Mouse (Mus musculus) limb, embryonic 13.5 days (tissue): ENCODE results near the gene 1700020L24Rik. TPM values are rescaled to one million over a fixed set of nuclear protein-coding genes. Genes with fewer than 3 reads are reported as not detected.

Experiments
- ATAC-seq: fragments of 200-750 bp; cut with Nextera tagmentation; 2 replicates; pipeline ENCODE4 v1.8.0; 2017; ENCODE audit warnings: low read depth, moderate number of reproducible peaks, moderate TSS enrichment; ENCODE audit not compliant: low FRiP score
- H3K27ac ChIP-seq: fragments of 300-500 bp; sonication (generic); 2 replicates; pipeline ENCODE4 v1.5.1; 2015; ENCODE audit warnings: inconsistent platforms, mild to moderate bottlenecking, moderate library complexity
- H3K27me3 ChIP-seq: fragments of 300-500 bp; sonication (generic); 2 replicates; pipeline ENCODE4 v1.6.1; 2015; ENCODE audit warnings: mild to moderate bottlenecking, inconsistent platforms
- H3K36me3 ChIP-seq: fragments of 300-500 bp; sonication (generic); 2 replicates; pipeline ENCODE4 v1.6.1; 2015; ENCODE audit warnings: inconsistent platforms, mild to moderate bottlenecking, moderate library complexity
- H3K4me1 ChIP-seq: fragments of 300-500 bp; sonication (generic); 2 replicates; pipeline ENCODE4 v1.6.1; 2015; ENCODE audit warnings: inconsistent platforms
- H3K4me2 ChIP-seq: fragments of 300-500 bp; sonication (generic); replicated peaks from 2 replicates; pipeline ENCODE4 v1.6.1; 2015; ENCODE audit warnings: inconsistent platforms, mild to moderate bottlenecking, moderate library complexity
- H3K4me3 ChIP-seq: fragments of 300-500 bp; sonication (generic); 2 replicates; pipeline ENCODE4 v1.5.1; 2015; ENCODE audit warnings: moderate library complexity, mild to moderate bottlenecking, inconsistent platforms
- H3K9ac ChIP-seq: fragments of 300-500 bp; sonication (generic); 2 replicates; pipeline ENCODE4 v1.6.1; 2015; ENCODE audit warnings: mild to moderate bottlenecking, inconsistent platforms
- H3K9me3 ChIP-seq: fragments of 300-500 bp; sonication (generic); 2 replicates; pipeline ENCODE4 v1.6.1; 2016; ENCODE audit warnings: inconsistent platforms
- WGBS: fragments of 180-500 bp; shearing (Covaris S2); methylation state at CpG from one replicate; pipeline ENCODE4 v1.1.7; 2015; 5-methylcytosine and 5-hydroxymethylcytosine counted together
- polyA plus RNA-seq: library from polyadenylated mRNA; unstranded; fragments of >200 nt; fragmentation: Nextera tagmentation; extraction: Ambion mirVana; gene quantifications from 2 replicates; pipeline ENCODE4 v1.2.1, GENCODE M21; 2015

Gene 1700020L24Rik
- 0.56 TPM in 1 of 2 replicates, not detected in the other for polyA plus RNA-seq

GRCm38 (mm10) chr11:83437377-83437776, at the start of gene 1700020L24Rik:
Gene 1700020L24Rik, plus strand, starts transcription at chr11:83437677.
- no peak for ATAC-seq
- Histone ChIP-seq H3K4me3 (no peak within 1 kb of the TSS), H3K9ac (no peak within 1 kb of the TSS), H3K4me1 (0 out of 2 replicates have a peak, but pooled peaks cover 4% of the 10 kb centered on the region), H3K4me2 (no peak within 1 kb of the TSS), H3K36me3 (no peaks in the 10 kb centered on the region), H3K27ac (no peak within 1 kb of the TSS), H3K27me3 (peaks cover 25% of the 10 kb centered on the region), H3K9me3 (no peaks in the 10 kb centered on the region)
- WGBS, result 88% methylated on average over 1 of the region's 1 CpGs

- Histone ChIP-seq H3K9ac (no peak overlapping the region), H3K27me3 (no peaks in the 10 kb centered on the region), H3K9me3 (no peaks in the 10 kb centered on the region), H3K4me3 (no peak overlapping the region), H3K36me3 (peaks cover 75% of the 10 kb centered on the region), H3K27ac (no peak overlapping the region), H3K4me1 (no peaks in the 10 kb centered on the region), H3K4me2 (no peak overlapping the region)
- ATAC-seq, result no peak
- WGBS, result 91% methylated on average over 4 of the region's 4 CpGs
Measured at GRCm38 (mm10) chr11:83393062-83393461, 44.4 kb upstream of the 1700020L24Rik start.

DNA sequence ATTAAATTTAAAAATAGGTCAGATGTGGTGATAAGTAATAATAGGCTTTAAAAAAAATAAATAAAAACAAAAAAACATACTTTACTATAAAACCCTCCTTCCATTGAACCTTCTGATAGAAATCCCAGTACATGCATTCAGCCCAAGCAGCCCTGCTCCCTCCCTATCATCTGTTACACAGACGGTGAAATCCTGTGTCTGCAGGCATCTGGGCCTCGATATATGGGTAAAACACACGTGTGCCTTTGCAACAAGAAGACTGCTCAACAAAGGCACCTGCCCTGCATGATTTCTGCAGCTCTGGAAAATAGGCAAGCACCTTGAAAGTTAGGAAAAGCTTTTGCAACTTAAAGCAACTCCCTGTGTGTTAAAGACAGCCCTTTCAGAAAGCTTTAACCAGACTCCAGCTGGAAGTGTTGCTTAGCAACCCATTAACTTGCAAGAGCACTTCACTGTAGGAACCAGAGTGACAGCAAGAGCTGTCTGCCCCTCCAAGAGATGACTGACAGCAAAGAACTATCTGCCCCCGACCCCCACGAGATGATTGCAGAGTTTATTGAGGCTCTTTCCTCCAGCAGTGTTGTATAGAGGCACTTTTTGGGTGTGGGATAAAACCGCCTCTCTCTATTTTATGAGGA, 42.6 kb upstream of the 1700020L24Rik start:
- Histone ChIP-seq H3K9me3 (no peaks in the 10 kb centered on the region), H3K27ac (no peak overlapping the region), H3K27me3 (no peaks in the 10 kb centered on the region), H3K4me2 (no peak overlapping the region), H3K4me1 (no peaks in the 10 kb centered on the region), H3K9ac (no peak overlapping the region), H3K4me3 (no peak overlapping the region), H3K36me3 (peaks cover 78% of the 10 kb centered on the region)
- 38% methylated on average over 6 of the region's 6 CpGs for WGBS
- ATAC-seq, result no peak

- Histone ChIP-seq H3K9me3 (no peaks in the 10 kb centered on the region), H3K9ac (no peak overlapping the region), H3K4me3 (no peak overlapping the region), H3K4me1 (no peaks in the 10 kb centered on the region), H3K4me2 (no peak overlapping the region), H3K36me3 (peaks cover 69% of the 10 kb centered on the region), H3K27ac (no peak overlapping the region), H3K27me3 (no peaks in the 10 kb centered on the region)
- no peak for ATAC-seq
- WGBS, result 92% methylated on average over 7 of the region's 7 CpGs
Measured at GRCm38 (mm10) chr11:83397626-83398025, 39.9 kb upstream of the 1700020L24Rik start.

GRCm38 (mm10) chr11:83398724-83399123, 38.8 kb upstream of the 1700020L24Rik start:
- Histone ChIP-seq H3K4me3 (no peak overlapping the region), H3K27me3 (no peaks in the 10 kb centered on the region), H3K27ac (no peak overlapping the region), H3K36me3 (peaks cover 69% of the 10 kb centered on the region), H3K4me2 (no peak overlapping the region), H3K9me3 (no peaks in the 10 kb centered on the region), H3K4me1 (no peaks in the 10 kb centered on the region), H3K9ac (no peak overlapping the region)
- 75% methylated on average over 5 of the region's 5 CpGs for WGBS
- ATAC-seq, result no peak

DNA sequence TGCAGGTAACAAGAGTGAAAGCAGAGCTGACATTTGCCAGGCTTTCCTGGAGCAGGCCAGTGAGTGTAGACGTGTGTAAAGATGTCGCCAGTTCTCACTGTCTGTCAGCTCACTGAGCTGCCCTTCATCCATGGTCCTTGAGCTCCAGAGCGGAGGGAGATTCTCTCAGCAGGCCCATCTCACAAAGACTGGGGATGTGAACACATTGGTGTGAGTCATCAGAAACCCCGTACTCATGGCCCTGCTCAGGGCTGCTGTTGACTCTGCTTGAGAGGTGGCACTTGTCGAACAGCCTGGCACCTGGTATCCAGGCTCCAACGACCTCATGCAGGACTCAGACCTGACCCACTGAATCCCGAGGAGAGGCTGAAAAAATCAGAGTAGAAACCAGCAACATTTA, 33.7 kb upstream of the 1700020L24Rik start:
- Histone ChIP-seq H3K27ac (no peak overlapping the region), H3K36me3 (peaks cover 42% of the 10 kb centered on the region), H3K27me3 (peaks cover 6% of the 10 kb centered on the region), H3K4me2 (no peak overlapping the region), H3K4me3 (no peak overlapping the region), H3K4me1 (no peaks in the 10 kb centered on the region), H3K9ac (no peak overlapping the region), H3K9me3 (no peaks in the 10 kb centered on the region)
- WGBS, result 79% methylated on average over 7 of the region's 7 CpGs
- no peak for ATAC-seq

DNA sequence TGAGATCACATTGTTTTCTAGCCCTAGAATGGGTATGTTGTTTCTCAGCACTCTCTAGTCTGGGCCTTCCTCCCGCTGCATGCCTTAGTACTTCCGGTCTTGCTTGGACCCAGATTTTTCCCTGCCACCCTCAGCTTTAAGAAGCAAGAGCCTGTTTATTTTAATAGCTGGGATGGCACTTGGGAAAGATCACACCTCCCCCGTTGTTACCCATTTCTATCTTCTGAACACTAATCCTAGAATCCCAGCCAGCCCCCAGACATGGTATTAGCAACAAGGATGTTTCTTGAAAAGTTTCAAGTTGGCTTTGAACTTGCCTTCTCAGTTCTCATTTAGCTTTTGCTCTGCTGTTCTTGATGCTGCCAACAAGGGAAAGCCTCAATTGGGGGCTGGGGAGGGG, 31.1 kb upstream of the 1700020L24Rik start:
- no peak overlapping the region for H3K4me2 ChIP-seq
- H3K9ac ChIP-seq, result no peak overlapping the region

DNA sequence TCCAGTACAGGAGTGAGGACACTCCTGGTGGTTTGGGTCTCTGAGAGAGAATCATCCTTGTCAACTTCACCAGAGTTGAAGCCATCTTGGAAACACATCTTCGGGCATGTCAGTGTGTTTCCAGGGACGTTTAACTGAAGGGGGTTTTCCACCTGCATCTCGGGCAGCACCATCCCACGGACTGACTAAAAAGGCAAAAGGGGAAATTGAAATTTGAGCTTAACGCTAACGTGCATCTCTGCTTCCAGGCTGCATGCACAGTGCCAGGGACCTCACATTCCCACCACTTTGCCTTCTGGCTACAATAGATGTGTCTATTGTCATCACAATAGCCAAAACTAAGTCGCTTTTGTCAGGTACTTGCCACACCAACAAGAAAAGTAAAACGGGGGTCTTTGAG, 29.2 kb upstream of the 1700020L24Rik start:
- Histone ChIP-seq H3K27me3 (peaks cover 37% of the 10 kb centered on the region), H3K4me3 (no peak overlapping the region), H3K9ac (no peak overlapping the region), H3K36me3 (peaks cover 13% of the 10 kb centered on the region), H3K27ac (no peak overlapping the region), H3K4me1 (peaks cover 10% of the 10 kb centered on the region), H3K4me2 (no peak overlapping the region), H3K9me3 (no peaks in the 10 kb centered on the region)
- 37% methylated on average over 8 of the region's 8 CpGs for WGBS
- ATAC-seq, result no peak

More for the DNA sequence above, 31.1 kb upstream of the 1700020L24Rik start:
- Histone ChIP-seq H3K4me1 (peaks cover 10% of the 10 kb centered on the region), H3K9me3 (no peaks in the 10 kb centered on the region), H3K27ac (no peak overlapping the region), H3K4me3 (no peak overlapping the region), H3K36me3 (peaks cover 26% of the 10 kb centered on the region), H3K27me3 (peaks cover 23% of the 10 kb centered on the region)
- no peak for ATAC-seq
- WGBS, result 59% methylated on average over 3 of the region's 3 CpGs

- peak within 1 kb of the TSS; percentile 76 for H3K9ac ChIP-seq
- peaks cover 10% of the 10 kb centered on the region for H3K4me1 ChIP-seq
- peak; percentile 69; the same call in 1 of the 2 replicates for ATAC-seq
- peaks cover 3% of the 10 kb centered on the region; the same call in 1 of the 2 replicates for H3K36me3 ChIP-seq
- 1% methylated on average over 41 of the region's 44 CpGs for WGBS
- no peaks in the 10 kb centered on the region for H3K9me3 ChIP-seq
- H3K27me3 ChIP-seq, result peaks cover 39% of the 10 kb centered on the region
- H3K27ac ChIP-seq, result no peak within 1 kb of the TSS
- H3K4me3 ChIP-seq, result peak within 1 kb of the TSS; percentile 86
- H3K4me2 ChIP-seq, result peak within 1 kb of the TSS; percentile 91
Measured at GRCm38 (mm10) chr11:83409087-83409754, 28.3 kb upstream of the 1700020L24Rik start, which contains the start of gene Rasl10b. Gene Rasl10b, plus strand, starts transcription at chr11:83409137.

- Histone ChIP-seq H3K9me3 (no peaks in the 10 kb centered on the region), H3K27me3 (peaks cover 39% of the 10 kb centered on the region), H3K4me1 (peaks cover 10% of the 10 kb centered on the region), H3K36me3 (no peaks in the 10 kb centered on the region), H3K4me2 (peak overlapping the region; percentile 91), H3K4me3 (peak overlapping the region; percentile 86), H3K9ac (peak overlapping the region; percentile 76), H3K27ac (no peak overlapping the region)
- under 1% methylated on average over 38 of the region's 40 CpGs for WGBS
- peak; percentile 33; the same call in 1 of the 2 replicates for ATAC-seq
Measured at GRCm38 (mm10) chr11:83409792-83410291, 27.6 kb upstream of the 1700020L24Rik start.

GRCm38 (mm10) chr11:83410510-83410909, 27.0 kb upstream of the 1700020L24Rik start:
- Histone ChIP-seq H3K4me2 (peak overlapping the region; percentile 91), H3K27me3 (peaks cover 39% of the 10 kb centered on the region), H3K4me3 (peak overlapping the region; percentile 86; the same call in 1 of the 2 replicates), H3K9me3 (no peaks in the 10 kb centered on the region), H3K4me1 (peaks cover 10% of the 10 kb centered on the region), H3K27ac (no peak overlapping the region), H3K36me3 (no peaks in the 10 kb centered on the region), H3K9ac (peak overlapping the region; percentile 76; the same call in 1 of the 2 replicates)
- 44% methylated on average over 6 of the region's 6 CpGs for WGBS
- no peak for ATAC-seq

GRCm38 (mm10) chr11:83417080-83417479, 20.4 kb upstream of the 1700020L24Rik start:
- no peak overlapping the region for H3K9ac ChIP-seq
- ATAC-seq, result no peak
- no peak overlapping the region for H3K4me2 ChIP-seq
- no peaks in the 10 kb centered on the region for H3K9me3 ChIP-seq
- H3K36me3 ChIP-seq, result no peaks in the 10 kb centered on the region
- H3K27me3 ChIP-seq, result peaks cover 61% of the 10 kb centered on the region
- WGBS, result 6% methylated on average over 5 of the region's 5 CpGs
- no peak overlapping the region for H3K27ac ChIP-seq
- H3K4me3 ChIP-seq, result no peak overlapping the region
- H3K4me1 ChIP-seq, result peaks cover 5% of the 10 kb centered on the region
